Mouse (Mus musculus): ENCODE measurements around the gene Fastk.

Fastk gene

DNA sequence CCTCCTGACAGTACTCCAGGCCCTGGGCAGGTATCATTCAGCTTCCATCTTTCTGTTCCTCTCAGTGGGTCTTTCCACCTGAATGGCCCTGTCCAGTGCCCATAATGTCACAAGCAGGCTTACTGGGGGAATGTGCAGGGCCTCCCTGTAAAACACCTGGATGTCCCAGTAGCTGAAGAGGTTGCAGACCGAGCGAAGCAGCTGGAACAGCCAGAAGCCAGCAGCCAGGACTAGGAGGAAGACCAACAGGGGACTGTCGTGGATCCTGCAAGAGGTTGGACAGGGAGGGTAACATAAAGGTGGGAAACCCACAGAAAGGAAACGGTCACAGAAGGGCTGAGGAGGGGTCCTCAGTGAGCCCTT lies 55.4 kb downstream of the Fastk start:
- DNase-seq (ENCODE audit: low spot score) = no peak

- no peak for DNase-seq (ENCODE audit: low spot score)
Measured at GRCm38 (mm10) chr5:24389011-24389657, 56.0 kb downstream of the Fastk start.

All from urinary bladder, postnatal 10 days (tissue).